Mouse (Mus musculus) gastrocnemius, postnatal 10 days (tissue): ENCODE data around the gene Nkg7. TPM values are rescaled to one million over a fixed set of nuclear protein-coding genes. Genes with fewer than 3 reads are reported as not detected.
"Not testable (repeated sequence)": the region's sequence is repeated elsewhere in the genome, so short reads cannot be mapped to it uniquely, and the experiment has no call there.

ENCODE experiments used
- DNase-seq: peaks from one replicate; pipeline ENCODE4 v3.0.0; 2021; ENCODE audit warnings: mixed read lengths
- long read RNA-seq, 2 experiments: library from polyadenylated mRNA; stranded (forward); transcript quantifications; one replicate each; pipeline ENCODE4 v2.0.0; 2021
- total RNA-seq, 2 experiments: library from RNA; stranded (reverse); gene quantifications; 2 replicates each; pipeline ENCODE4 v1.2.3; 2021

Gene Nkg7
- not detected for total RNA-seq
- long read RNA-seq, experiment 1: 0 reads
- long read RNA-seq, experiment 2: 0 reads

DNA sequence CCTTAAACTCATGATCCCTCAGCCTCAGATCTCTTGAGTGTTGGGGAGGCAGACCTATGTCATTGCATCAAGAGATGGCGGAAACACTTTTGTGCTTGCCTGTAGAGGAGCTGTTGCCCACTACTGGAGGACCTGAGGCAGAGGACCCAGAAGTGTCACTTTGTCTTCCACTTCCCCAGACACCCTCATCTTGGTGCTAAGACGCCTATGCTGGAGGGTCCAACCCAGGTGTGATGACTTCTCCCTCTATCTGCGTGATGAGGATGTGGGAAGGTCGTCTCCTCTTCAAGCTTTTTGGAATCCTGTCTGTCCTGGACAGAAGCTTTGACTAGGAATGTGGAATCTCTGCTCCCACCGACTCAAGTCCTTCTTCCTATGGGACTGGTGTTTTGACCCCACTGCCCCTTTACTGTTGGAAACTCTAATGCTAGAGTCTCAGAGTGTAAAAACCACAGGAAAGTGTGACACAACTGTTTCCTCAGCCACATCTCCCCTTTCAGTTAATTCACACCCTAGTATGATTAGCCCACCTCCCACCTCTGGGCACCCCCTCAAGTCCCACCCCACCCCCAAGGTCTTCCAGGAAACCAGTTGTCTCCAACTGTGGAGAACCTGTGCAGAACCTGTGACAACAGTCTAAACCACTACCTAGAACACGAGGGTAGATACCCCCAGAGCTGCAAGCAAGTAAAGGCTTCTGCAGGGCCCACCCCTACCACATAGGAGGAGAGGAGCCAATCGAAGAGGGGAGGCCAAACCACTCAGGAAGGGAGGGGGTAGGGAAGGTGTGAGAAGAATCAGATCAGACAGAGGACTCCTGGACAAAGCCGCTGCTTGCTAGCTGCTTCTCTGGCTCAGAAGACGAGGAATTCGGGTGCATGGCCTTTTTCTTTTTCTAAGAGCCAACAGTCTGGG is at the start of gene Nkg7:
Gene Nkg7, plus strand, starts transcription at position 733 of the 915 bp plus-strand sequence.
- DNase-seq: no peak

DNA sequence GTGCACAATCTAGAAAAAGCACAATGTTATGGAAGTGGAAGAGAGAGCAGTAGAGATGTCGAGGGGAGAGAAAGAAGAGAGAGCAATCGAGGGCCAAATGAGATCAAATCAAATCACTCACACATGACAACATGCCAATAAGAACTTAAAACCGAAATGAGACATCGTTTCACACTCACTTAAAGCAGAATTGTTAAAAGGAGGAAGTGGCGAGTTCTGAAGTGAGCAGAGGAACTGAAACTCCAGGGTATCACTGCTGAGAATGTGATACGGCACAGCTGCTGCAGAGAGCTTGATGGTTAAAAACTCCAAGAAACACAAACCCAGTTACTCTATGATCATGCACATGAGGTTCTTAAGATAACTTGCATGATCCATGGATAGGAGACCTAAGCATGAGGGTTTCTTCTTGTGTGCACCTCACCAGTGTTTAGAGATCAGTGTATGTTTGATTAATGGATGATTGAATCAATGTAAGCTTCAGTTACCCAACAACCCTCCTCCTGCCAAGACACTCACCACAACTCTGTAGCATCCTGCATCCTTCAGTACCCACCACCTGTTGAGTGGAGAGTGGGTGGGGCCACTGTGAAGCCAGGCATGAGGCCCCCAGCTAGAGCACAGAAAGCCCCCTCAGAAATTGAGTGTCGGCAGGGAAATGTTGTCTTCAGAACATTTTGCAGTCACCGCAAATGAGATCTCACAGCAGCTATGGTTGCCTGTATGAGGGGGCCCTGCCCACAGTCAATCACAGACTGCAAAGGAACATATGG is 44.3 kb upstream of the Nkg7 start:
- DNase-seq: no peak

DNA sequence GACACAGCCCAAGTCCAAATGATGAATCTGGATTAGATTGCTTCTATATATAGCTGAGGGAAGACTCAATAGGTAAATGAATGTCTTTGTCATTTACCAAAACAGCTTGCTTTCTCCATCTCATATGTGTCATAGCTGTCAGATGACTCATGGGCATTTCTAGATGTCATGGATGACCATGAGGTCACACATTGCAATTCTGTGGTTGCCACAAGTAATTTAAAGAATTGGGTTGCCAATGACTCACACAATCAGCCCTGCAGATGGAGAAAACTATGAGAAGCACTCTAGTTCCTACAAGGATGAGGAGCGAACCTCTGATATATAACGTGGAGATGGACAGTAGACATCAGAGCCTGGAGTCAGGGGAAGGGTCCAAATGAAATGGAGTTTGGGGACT is 37.4 kb upstream of the Nkg7 start:
- DNase-seq: no peak

GRCm38 (mm10) chr7:43402718-43403117 is 34.2 kb upstream of the Nkg7 start:
- DNase-seq: no peak

GRCm38 (mm10) chr7:43407573-43407972 is 29.3 kb upstream of the Nkg7 start:
- no peak for DNase-seq

GRCm38 (mm10) chr7:43408131-43408553 is 28.7 kb upstream of the Nkg7 start, which contains the start of gene Siglecg:
TSS of gene Siglecg (plus strand) at chr7:43408204.
- DNase-seq: no peak

DNA sequence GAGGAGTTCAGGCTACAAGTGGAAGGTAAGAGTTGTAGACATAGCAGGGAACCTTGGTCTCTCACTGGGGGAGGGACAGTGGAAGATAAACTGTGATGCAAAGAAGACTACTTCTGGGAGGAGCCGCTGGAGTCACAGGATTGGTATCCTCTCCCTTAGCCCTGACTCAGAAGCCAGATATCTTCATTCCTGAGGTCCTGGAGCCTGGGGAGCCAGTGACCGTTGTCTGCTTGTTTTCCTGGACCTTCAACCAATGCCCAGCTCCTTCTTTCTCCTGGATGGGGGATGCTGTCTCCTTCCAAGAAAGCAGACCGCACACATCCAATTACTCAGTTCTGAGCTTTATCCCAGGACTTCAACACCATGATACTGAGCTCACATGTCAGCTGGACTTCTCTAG is 27.8 kb upstream of the Nkg7 start:
- no peak for DNase-seq

GRCm38 (mm10) chr7:43411724-43412123 is 25.1 kb upstream of the Nkg7 start:
- not testable (repeated sequence) for DNase-seq

GRCm38 (mm10) chr7:43417298-43417697 is 19.6 kb upstream of the Nkg7 start:
- no peak for DNase-seq

- DNase-seq: peak; percentile 89
Observed at GRCm38 (mm10) chr7:43422995-43423617, 13.8 kb upstream of the Nkg7 start.

GRCm38 (mm10) chr7:43423991-43424625 is 12.8 kb upstream of the Nkg7 start:
- no peak for DNase-seq

- no peak for DNase-seq
Observed at GRCm38 (mm10) chr7:43427406-43427805, 9.5 kb upstream of the Nkg7 start, which contains the start of gene Lim2. TSS of gene Lim2 (plus strand) at chr7:43427670.

DNA sequence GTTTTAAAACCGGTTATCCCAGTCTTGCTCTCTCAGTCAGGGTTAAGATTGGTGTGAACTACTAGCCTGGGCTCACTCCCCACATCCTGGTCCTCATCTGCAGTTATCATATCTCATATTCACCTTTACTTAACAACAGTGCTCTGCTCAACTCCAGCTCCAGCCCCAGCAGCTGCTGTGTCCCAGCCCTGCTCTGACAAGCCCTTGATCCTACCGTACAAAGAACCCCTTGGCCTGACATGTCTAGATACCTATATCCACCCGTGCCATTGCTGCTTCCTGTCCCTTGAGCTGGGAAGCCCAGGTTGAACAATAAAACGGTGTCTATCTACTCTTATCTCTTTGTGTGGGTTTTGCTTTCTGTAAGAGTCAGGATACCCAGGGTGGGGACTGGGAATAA is 7.4 kb upstream of the Nkg7 start:
- no peak for DNase-seq

GRCm38 (mm10) chr7:43432891-43433290 is 4.0 kb upstream of the Nkg7 start:
- DNase-seq: no peak

DNA sequence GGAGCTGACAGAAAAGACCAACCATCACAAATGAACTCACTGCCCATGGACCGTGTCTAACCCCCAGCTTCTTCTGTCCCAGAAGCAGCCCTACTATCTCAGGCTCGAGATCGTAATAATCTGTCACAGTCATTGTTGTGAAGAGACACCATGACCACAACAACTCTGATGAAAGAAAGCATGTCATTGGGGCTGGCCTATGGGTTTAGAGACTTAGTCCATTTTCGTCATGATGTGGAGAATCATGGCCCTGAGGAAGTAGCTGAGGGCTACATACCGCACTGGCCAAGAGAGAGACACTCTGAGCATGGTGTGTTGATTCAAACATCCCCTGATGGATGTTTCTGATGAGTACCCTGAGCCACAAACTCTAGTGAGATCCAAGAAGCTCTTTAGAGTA is 2.2 kb upstream of the Nkg7 start:
- DNase-seq: no peak

DNA sequence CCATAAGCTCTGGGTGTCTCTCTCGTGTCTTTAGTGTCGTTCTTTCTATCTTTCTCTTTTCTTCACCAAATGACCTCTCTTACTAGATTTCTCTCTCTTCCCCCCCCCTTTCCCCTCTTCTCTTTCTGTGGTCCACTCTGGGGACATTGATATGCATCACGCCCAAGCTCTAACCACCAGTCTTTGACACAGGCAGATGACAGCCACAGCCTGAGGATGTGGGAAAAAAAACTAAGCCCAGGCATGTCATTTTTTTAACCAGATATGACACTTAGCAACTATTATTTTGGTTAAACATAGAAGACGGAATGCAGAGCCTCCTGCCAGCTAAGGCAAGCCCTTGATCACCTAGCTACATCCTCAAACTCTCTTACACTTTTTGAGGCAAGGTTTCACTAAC is 1.7 kb downstream of the Nkg7 start:
- DNase-seq: no peak

GRCm38 (mm10) chr7:43440482-43440881 is 3.6 kb downstream of the Nkg7 start, which contains the start of gene Cldnd2:
TSS of gene Cldnd2 (plus strand) at chr7:43440782.
- no peak for DNase-seq

GRCm38 (mm10) chr7:43441071-43441470 is 4.2 kb downstream of the Nkg7 start:
- DNase-seq: no peak

- no peak for DNase-seq
Observed at GRCm38 (mm10) chr7:43442684-43443083, 5.8 kb downstream of the Nkg7 start.

- DNase-seq: peak; percentile 67
Observed at GRCm38 (mm10) chr7:43443126-43443916, 6.4 kb downstream of the Nkg7 start.

GRCm38 (mm10) chr7:43443917-43444293 is 7.0 kb downstream of the Nkg7 start, which contains the start of the genes Etfb and Gm45233:
TSS of gene Etfb (plus strand) at chr7:43444083.
TSS of gene Gm45233 (plus strand) at chr7:43444128.
- peak; percentile 90 for DNase-seq
